Mouse (Mus musculus) limb, embryonic 11.5 days (tissue): ENCODE measurements at regions not wholly inside any gene's neighbourhood (a gene's known extent, or its start where the extent isn't known, plus 50 kb on each side); places are given as distances from the start of the nearest gene placed in this dataset.
A peak's percentile ranks its signal among the peaks of the same experiment; 100 is the strongest.

ENCODE experiments used
- ATAC-seq: fragments of 200-750 bp; cut with Nextera tagmentation; 2 replicates; pipeline ENCODE4 v1.8.0; 2017; ENCODE audit warnings: low read depth; ENCODE audit not compliant: insufficient number of reproducible peaks, low FRiP score, low TSS enrichment
- DNase-seq: peaks from one replicate; pipeline ENCODE4 v3.0.0-alpha.2; 2015; ENCODE audit warnings: low spot score
- H3K27ac ChIP-seq: fragments of 300-500 bp; sonication (generic); replicated peaks from 2 replicates; pipeline ENCODE4 v1.5.1; 2014; ENCODE audit warnings: low read depth, mild to moderate bottlenecking, low read length
- H3K27me3 ChIP-seq: fragments of 300-500 bp; sonication (generic); 2 replicates; pipeline ENCODE4 v1.6.1; 2014; ENCODE audit warnings: mild to moderate bottlenecking, low read length, mixed read lengths; ENCODE audit not compliant: control insufficient read depth, insufficient read depth
- H3K36me3 ChIP-seq: fragments of 300-500 bp; sonication (generic); 2 replicates; pipeline ENCODE4 v1.6.1; 2014; ENCODE audit warnings: mild to moderate bottlenecking, low read length, moderate library complexity, mixed read lengths; ENCODE audit not compliant: control insufficient read depth, insufficient read depth
- H3K4me1 ChIP-seq: fragments of 300-500 bp; sonication (generic); 2 replicates; pipeline ENCODE4 v1.6.1; 2014; ENCODE audit warnings: low read length, mixed read lengths; ENCODE audit not compliant: control insufficient read depth, insufficient read depth
- H3K4me2 ChIP-seq: fragments of 300-500 bp; sonication (generic); 2 replicates; pipeline ENCODE4 v1.6.1; 2014; ENCODE audit warnings: low read depth, mild to moderate bottlenecking, moderate library complexity; ENCODE audit not compliant: severe bottlenecking
- H3K4me3 ChIP-seq: fragments of 300-500 bp; sonication (generic); 2 replicates; pipeline ENCODE4 v1.5.1; 2014; ENCODE audit warnings: low read depth, low read length
- H3K9ac ChIP-seq: fragments of 300-500 bp; sonication (generic); 2 replicates; pipeline ENCODE4 v1.6.1; 2014; ENCODE audit warnings: mild to moderate bottlenecking, low read length
- H3K9me3 ChIP-seq: fragments of 300-500 bp; sonication (generic); 2 replicates; pipeline ENCODE4 v1.6.1; 2016; ENCODE audit warnings: low read length; ENCODE audit not compliant: control insufficient read depth
- WGBS: fragments of 180-500 bp; shearing (Covaris S2); extraction: QIAGEN DNeasy Blood & Tissue Kit; methylation state at CpG from one replicate; pipeline ENCODE4 v1.1.7; 2014; 5-methylcytosine and 5-hydroxymethylcytosine counted together

- Histone ChIP-seq H3K27me3 (no peaks in the 10 kb centered on the region), H3K9ac (no peak overlapping the region), H3K36me3 (no peaks in the 10 kb centered on the region), H3K4me2 (no peak overlapping the region), H3K9me3 (no peaks in the 10 kb centered on the region), H3K4me1 (no peaks in the 10 kb centered on the region), H3K27ac (no peak overlapping the region), H3K4me3 (no peak overlapping the region)
- no peak for ATAC-seq
- DNase-seq, result no peak
- WGBS, result 59% methylated on average over 4 of the region's 4 CpGs
Measured at GRCm38 (mm10) chr4:80442711-80443110, 391.2 kb upstream of the Tyrp1 start.

- WGBS, result 94% methylated on average over 1 of the region's 1 CpGs
- Histone ChIP-seq H3K27me3 (no peaks in the 10 kb centered on the region), H3K27ac (no peak overlapping the region), H3K4me3 (no peak overlapping the region), H3K4me1 (no peaks in the 10 kb centered on the region), H3K9me3 (no peaks in the 10 kb centered on the region), H3K4me2 (no peak overlapping the region), H3K9ac (no peak overlapping the region), H3K36me3 (no peaks in the 10 kb centered on the region)
- DNase-seq, result no peak
- no peak for ATAC-seq
Measured at GRCm38 (mm10) chr4:80463615-80464014, 370.3 kb upstream of the Tyrp1 start.

GRCm38 (mm10) chr4:80475736-80476478, 358.0 kb upstream of the Tyrp1 start:
- H3K4me3 ChIP-seq, result no peak overlapping the region
- no peaks in the 10 kb centered on the region for H3K36me3 ChIP-seq
- H3K4me1 ChIP-seq, result no peaks in the 10 kb centered on the region
- H3K27me3 ChIP-seq, result no peaks in the 10 kb centered on the region
- WGBS, result 87% methylated on average over 4 of the region's 4 CpGs
- no peaks in the 10 kb centered on the region for H3K9me3 ChIP-seq
- DNase-seq, result no peak
- H3K4me2 ChIP-seq, result no peak overlapping the region
- H3K9ac ChIP-seq, result no peak overlapping the region
- no peak for ATAC-seq
- H3K27ac ChIP-seq, result no peak overlapping the region

- 81% methylated on average over 2 of the region's 2 CpGs for WGBS
- no peaks in the 10 kb centered on the region for H3K9me3 ChIP-seq
Measured at GRCm38 (mm10) chr4:80515087-80515486, 318.8 kb upstream of the Tyrp1 start.

GRCm38 (mm10) chr4:80517476-80518285, 316.2 kb upstream of the Tyrp1 start:
- 20% methylated on average over 12 of the region's 12 CpGs for WGBS
- H3K4me3 ChIP-seq, result no peak overlapping the region
- H3K9ac ChIP-seq, result no peak overlapping the region
- no peak overlapping the region; the same call in 1 of the 2 replicates for H3K4me2 ChIP-seq
- no peaks in the 10 kb centered on the region for H3K27me3 ChIP-seq
- DNase-seq, result peak; percentile 78
- peak; percentile 71 for ATAC-seq
- no peaks in the 10 kb centered on the region for H3K4me1 ChIP-seq
- H3K9me3 ChIP-seq, result no peaks in the 10 kb centered on the region
- no peaks in the 10 kb centered on the region for H3K36me3 ChIP-seq
- no peak overlapping the region; the same call in 1 of the 2 replicates for H3K27ac ChIP-seq

More at GRCm38 (mm10) chr4:80515087-80515486, 318.8 kb upstream of the Tyrp1 start:
- Histone ChIP-seq H3K4me3 (no peak overlapping the region), H3K36me3 (no peaks in the 10 kb centered on the region), H3K9ac (no peak overlapping the region), H3K4me2 (no peak overlapping the region), H3K4me1 (no peaks in the 10 kb centered on the region), H3K27ac (no peak overlapping the region), H3K27me3 (no peaks in the 10 kb centered on the region)
- no peak for ATAC-seq
- no peak for DNase-seq

- no peaks in the 10 kb centered on the region for H3K36me3 ChIP-seq
- H3K27ac ChIP-seq, result no peak overlapping the region
- ATAC-seq (peak; percentile 74), DNase-seq (peak; percentile 28)
- H3K4me3 ChIP-seq, result no peak overlapping the region
- no peaks in the 10 kb centered on the region for H3K4me1 ChIP-seq
- H3K4me2 ChIP-seq, result no peak overlapping the region
- no peaks in the 10 kb centered on the region for H3K27me3 ChIP-seq
- no peaks in the 10 kb centered on the region for H3K9me3 ChIP-seq
- H3K9ac ChIP-seq, result no peak overlapping the region
Measured at GRCm38 (mm10) chr4:80518589-80518988, 315.3 kb upstream of the Tyrp1 start.

- 88% methylated on average over 4 of the region's 4 CpGs for WGBS
- Histone ChIP-seq H3K9ac (no peak overlapping the region), H3K4me3 (no peak overlapping the region), H3K36me3 (no peaks in the 10 kb centered on the region), H3K27me3 (no peaks in the 10 kb centered on the region), H3K9me3 (no peaks in the 10 kb centered on the region), H3K27ac (no peak overlapping the region), H3K4me2 (no peak overlapping the region), H3K4me1 (no peaks in the 10 kb centered on the region)
- ATAC-seq, result no peak
- DNase-seq, result no peak
Measured at GRCm38 (mm10) chr4:80539854-80540253, 294.1 kb upstream of the Tyrp1 start.

GRCm38 (mm10) chr4:80545086-80545485, 288.8 kb upstream of the Tyrp1 start:
- 86% methylated on average over 3 of the region's 3 CpGs for WGBS
- Histone ChIP-seq H3K27me3 (no peaks in the 10 kb centered on the region), H3K4me1 (no peaks in the 10 kb centered on the region), H3K9me3 (no peaks in the 10 kb centered on the region), H3K9ac (no peak overlapping the region), H3K4me3 (no peak overlapping the region), H3K4me2 (no peak overlapping the region), H3K27ac (no peak overlapping the region), H3K36me3 (no peaks in the 10 kb centered on the region)
- no peak for DNase-seq
- ATAC-seq, result no peak
